Mouse (Mus musculus): Measurements from ENCODE around the gene Tbxa2r. TPM values are rescaled to one million over a fixed set of nuclear protein-coding genes. Genes with fewer than 3 reads are reported as not detected.

Tbxa2r gene
- polyA plus RNA-seq, 2 experiments: 1.9 to 2.4 TPM

GRCm38 (mm10) chr10:81323141-81323775 is 5.3 kb upstream of the Tbxa2r start:
- Histone ChIP-seq H3K4me3 (ENCODE audit: insufficient read depth in 1 of 2, low read depth in 2 of 2, low read length in 2 of 2) (no peak overlapping the region), H3K9me3 (ENCODE audit: control insufficient read depth, low read length) (no peaks in the 10 kb centered on the region), H3K27ac (no peak overlapping the region), H3K9ac (replicated peaks) (no peak overlapping the region), H3K4me1 (replicated peaks; ENCODE audit: control insufficient read depth in 2 of 2, insufficient read depth in 2 of 2, low read length in 1 of 2) (peaks cover 7 to 13% of the 10 kb centered on the region in 2 experiments), H3K4me2 (ENCODE audit: low read depth) (no peak overlapping the region), H3K27me3 (ENCODE audit: control insufficient read depth, insufficient read depth, low read length) (no peaks in the 10 kb centered on the region), H3K36me3 (replicated peaks; ENCODE audit: control insufficient read depth, insufficient read depth, low read depth) (peaks cover 49% of the 10 kb centered on the region)
- DNase-seq (ENCODE audit: low read depth in 3 of 3, low spot score in 3 of 3) (no peak), ATAC-seq (ENCODE audit: insufficient read depth) (no peak)
- WGBS (ENCODE audit: insufficient replicate concordance): 90% methylated on average over 23 of the region's 23 CpGs
- TF ChIP-seq EP300 (IDR thresholded peaks at IDR 0.05; ENCODE audit: low read depth) (no peak), CTCF (IDR thresholded peaks at IDR 0.05; ENCODE audit: low read depth) (no peak)

GRCm38 (mm10) chr10:81323791-81324530 is 4.6 kb upstream of the Tbxa2r start:
- H3K9me3 ChIP-seq (ENCODE audit: control insufficient read depth, low read length): no peaks in the 10 kb centered on the region
- H3K27ac ChIP-seq: no peak overlapping the region
- DNase-seq (ENCODE audit: low read depth in 3 of 3, low spot score in 3 of 3) (no peak), ATAC-seq (ENCODE audit: insufficient read depth) (no peak)
- peaks cover 7 to 16% of the 10 kb centered on the region in 2 experiments for H3K4me1 ChIP-seq (replicated peaks; ENCODE audit: control insufficient read depth in 2 of 2, insufficient read depth in 2 of 2, low read length in 1 of 2)
- no peaks in the 10 kb centered on the region for H3K27me3 ChIP-seq (ENCODE audit: control insufficient read depth, insufficient read depth, low read length)
- H3K4me2 ChIP-seq (ENCODE audit: low read depth): no peak overlapping the region
- no peak overlapping the region for H3K4me3 ChIP-seq (ENCODE audit: insufficient read depth in 1 of 2, low read depth in 2 of 2, low read length in 2 of 2)
- H3K9ac ChIP-seq (replicated peaks): no peak overlapping the region
- no peak for TF ChIP-seq CTCF (IDR thresholded peaks at IDR 0.05; ENCODE audit: low read depth)
- TF ChIP-seq EP300 (IDR thresholded peaks at IDR 0.05; ENCODE audit: low read depth): no peak
- 94% methylated on average over 18 of the region's 18 CpGs for WGBS (ENCODE audit: insufficient replicate concordance)
- peaks cover 49% of the 10 kb centered on the region for H3K36me3 ChIP-seq (replicated peaks; ENCODE audit: control insufficient read depth, insufficient read depth, low read depth)

DNA sequence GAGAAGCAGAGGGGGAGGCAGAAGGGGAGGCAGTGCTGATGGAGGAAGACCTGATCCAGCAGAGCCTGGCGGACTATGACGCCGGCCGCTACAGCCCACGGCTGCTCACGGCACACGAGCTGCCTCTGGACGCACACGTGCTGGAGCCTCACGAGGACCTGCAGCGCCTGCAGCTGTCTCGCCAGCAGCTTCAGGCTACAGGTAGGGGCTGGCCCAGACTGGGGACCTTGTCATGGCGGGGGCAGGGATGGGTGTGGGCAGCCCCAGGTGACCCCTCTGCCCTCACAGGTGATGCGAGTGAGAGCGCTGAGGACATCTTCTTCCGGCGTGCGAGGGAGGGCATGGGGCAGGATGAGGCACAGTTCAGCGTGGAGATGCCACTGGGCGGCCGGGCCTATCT is 3.4 kb upstream of the Tbxa2r start:
- Histone ChIP-seq H3K4me2 (ENCODE audit: low read depth) (no peak overlapping the region), H3K9me3 (ENCODE audit: control insufficient read depth, low read length) (no peaks in the 10 kb centered on the region), H3K27ac (no peak overlapping the region), H3K27me3 (ENCODE audit: control insufficient read depth, insufficient read depth, low read length) (no peaks in the 10 kb centered on the region), H3K4me3 (ENCODE audit: insufficient read depth in 1 of 2, low read depth in 2 of 2, low read length in 2 of 2) (no peak overlapping the region), H3K4me1 (replicated peaks; ENCODE audit: control insufficient read depth in 2 of 2, insufficient read depth in 2 of 2, low read length in 1 of 2) (peaks cover 0 to 8% of the 10 kb centered on the region in 2 experiments; a peak in 3 of 4 replicates), H3K36me3 (replicated peaks; ENCODE audit: control insufficient read depth, insufficient read depth, low read depth) (peaks cover 49% of the 10 kb centered on the region), H3K9ac (replicated peaks) (no peak overlapping the region)
- DNase-seq (ENCODE audit: low read depth in 3 of 3, low spot score in 3 of 3) (no peak), ATAC-seq (ENCODE audit: insufficient read depth) (no peak)
- 91% methylated on average over 21 of the region's 21 CpGs for WGBS (ENCODE audit: insufficient replicate concordance)
- TF ChIP-seq CTCF (IDR thresholded peaks at IDR 0.05; ENCODE audit: low read depth): no peak
- TF ChIP-seq EP300 (IDR thresholded peaks at IDR 0.05; ENCODE audit: low read depth): no peak

- no peak overlapping the region for H3K9ac ChIP-seq (replicated peaks)
- ATAC-seq (ENCODE audit: insufficient read depth): no peak
- H3K9me3 ChIP-seq (ENCODE audit: control insufficient read depth, low read length): no peaks in the 10 kb centered on the region
- no peaks in the 10 kb centered on the region for H3K27me3 ChIP-seq (ENCODE audit: control insufficient read depth, insufficient read depth, low read length)
- no peak overlapping the region for H3K27ac ChIP-seq
- H3K4me3 ChIP-seq (ENCODE audit: insufficient read depth in 1 of 2, low read depth in 2 of 2, low read length in 2 of 2): no peak overlapping the region
- H3K36me3 ChIP-seq (replicated peaks; ENCODE audit: control insufficient read depth, insufficient read depth, low read depth): peaks cover 49% of the 10 kb centered on the region
- 88% methylated on average over 18 of the region's 18 CpGs for WGBS (ENCODE audit: insufficient replicate concordance)
- TF ChIP-seq EP300 (IDR thresholded peaks at IDR 0.05; ENCODE audit: low read depth) (no peak), CTCF (IDR thresholded peaks at IDR 0.05; ENCODE audit: low read depth) (no peak)
- H3K4me2 ChIP-seq (ENCODE audit: low read depth): no peak overlapping the region
- peaks cover 0 to 8% of the 10 kb centered on the region in 2 experiments; a peak in 3 of 4 replicates for H3K4me1 ChIP-seq (replicated peaks; ENCODE audit: control insufficient read depth in 2 of 2, insufficient read depth in 2 of 2, low read length in 1 of 2)
- DNase-seq (ENCODE audit: low read depth in 3 of 3, low spot score in 3 of 3): no peak
Observed at GRCm38 (mm10) chr10:81325781-81326180, 2.8 kb upstream of the Tbxa2r start.

- Histone ChIP-seq H3K36me3 (replicated peaks; ENCODE audit: control insufficient read depth, insufficient read depth, low read depth) (peaks cover 49% of the 10 kb centered on the region), H3K4me2 (ENCODE audit: low read depth) (no peak overlapping the region), H3K9ac (replicated peaks) (no peak overlapping the region), H3K9me3 (ENCODE audit: control insufficient read depth, low read length) (no peaks in the 10 kb centered on the region), H3K4me3 (ENCODE audit: insufficient read depth in 1 of 2, low read depth in 2 of 2, low read length in 2 of 2) (no peak overlapping the region), H3K27me3 (ENCODE audit: control insufficient read depth, insufficient read depth, low read length) (no peaks in the 10 kb centered on the region), H3K4me1 (replicated peaks; ENCODE audit: control insufficient read depth in 2 of 2, insufficient read depth in 2 of 2, low read length in 1 of 2) (peaks cover 0 to 5% of the 10 kb centered on the region in 2 experiments; a peak in 3 of 4 replicates), H3K27ac (no peak overlapping the region)
- DNase-seq (ENCODE audit: low read depth in 3 of 3, low spot score in 3 of 3) (no peak), ATAC-seq (ENCODE audit: insufficient read depth) (no peak)
- WGBS (ENCODE audit: insufficient replicate concordance): 44% methylated on average over 6 of the region's 6 CpGs
- TF ChIP-seq EP300 (IDR thresholded peaks at IDR 0.05; ENCODE audit: low read depth) (no peak), CTCF (IDR thresholded peaks at IDR 0.05; ENCODE audit: low read depth) (no peak)
Observed at GRCm38 (mm10) chr10:81326858-81327257, 1.7 kb upstream of the Tbxa2r start.
